Mouse (Mus musculus) spleen, adult 2 months (tissue): ENCODE measurements around the gene Mecp2.

Experiments used
- CTCF ChIP-seq: fragments of 200-500 bp; IDR thresholded peaks from 2 replicates; pipeline ENCODE4 v1.5.1; 2011; ENCODE audit warnings: mild to moderate bottlenecking, inconsistent platforms; ENCODE audit not compliant: insufficient read depth, insufficient read length, insufficient replicate concordance; ENCODE audit errors: extremely low read depth
- POLR2A ChIP-seq: fragments of 200-500 bp; IDR thresholded peaks from 2 replicates; pipeline ENCODE4 v1.6.1; 2011; ENCODE audit warnings: low read depth, low read length, inconsistent platforms

- TF ChIP-seq POLR2A (no peak), CTCF (no peak)
Observed at GRCm38 (mm10) chrX:74085601-74086038, 49.5 kb downstream of the Mecp2 start.
